Mouse (Mus musculus): ENCODE results near the gene Trim15.

Gene Trim15

DNA sequence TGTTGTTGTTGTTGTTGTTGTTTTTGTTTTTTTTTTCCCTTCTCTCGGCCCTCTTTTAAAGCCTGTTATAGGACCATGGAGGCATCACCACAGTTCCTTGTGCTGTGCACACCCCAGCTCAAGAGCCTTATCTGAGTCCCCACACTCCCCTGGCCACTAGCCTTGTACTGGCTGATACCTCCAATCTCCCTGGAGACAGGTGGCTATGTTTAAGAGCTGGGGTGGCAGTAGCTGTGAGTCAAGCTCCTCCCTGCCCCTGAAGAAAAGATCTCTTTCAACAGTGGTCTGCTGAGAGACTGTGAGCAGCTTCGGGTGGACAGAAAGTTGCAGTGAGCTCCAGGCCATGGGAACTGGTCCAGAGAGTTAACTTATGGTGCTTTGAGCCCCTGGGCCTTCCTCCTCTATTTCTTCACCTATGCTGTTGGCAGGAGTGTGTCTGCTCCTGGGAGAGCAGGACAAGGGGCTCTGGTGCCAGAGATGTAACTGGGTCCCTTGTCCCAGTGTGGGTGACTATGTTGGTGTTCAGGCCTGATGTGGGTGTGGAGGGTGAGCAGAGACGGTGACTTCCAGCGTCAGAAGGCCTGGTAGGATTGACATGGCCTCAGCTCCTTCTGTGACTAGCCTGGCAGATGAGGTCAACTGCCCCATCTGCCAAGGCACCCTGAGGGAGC, 2.4 kb upstream of the Trim15 start, which contains the start of gene Trim10:
TSS of gene Trim10 (plus strand) at position 291 of the 671 bp plus-strand sequence.
- DNase-seq (ENCODE audit: low spot score in 2 of 2) = no peak

DNA sequence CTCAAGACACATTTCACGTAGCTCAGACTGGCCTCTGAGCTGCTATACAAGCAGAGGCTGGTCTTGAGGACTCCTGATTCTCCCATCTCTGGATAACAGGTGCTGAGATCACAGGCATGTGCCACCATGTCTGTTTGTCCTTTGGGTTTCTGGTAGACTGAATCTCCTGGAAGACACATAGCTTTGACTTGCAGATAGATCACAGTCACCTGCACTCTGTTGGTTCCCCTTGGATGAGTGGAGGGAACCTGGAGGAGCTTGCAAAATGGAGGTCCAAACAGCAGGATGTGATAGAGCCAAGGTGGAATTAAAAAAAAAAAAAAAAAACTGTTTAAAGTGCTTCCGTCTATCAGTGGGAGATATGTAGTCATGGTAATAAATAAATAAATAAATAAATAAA, 1.8 kb upstream of the Trim15 start:
- no peak for DNase-seq (ENCODE audit: low spot score in 2 of 2)

DNA sequence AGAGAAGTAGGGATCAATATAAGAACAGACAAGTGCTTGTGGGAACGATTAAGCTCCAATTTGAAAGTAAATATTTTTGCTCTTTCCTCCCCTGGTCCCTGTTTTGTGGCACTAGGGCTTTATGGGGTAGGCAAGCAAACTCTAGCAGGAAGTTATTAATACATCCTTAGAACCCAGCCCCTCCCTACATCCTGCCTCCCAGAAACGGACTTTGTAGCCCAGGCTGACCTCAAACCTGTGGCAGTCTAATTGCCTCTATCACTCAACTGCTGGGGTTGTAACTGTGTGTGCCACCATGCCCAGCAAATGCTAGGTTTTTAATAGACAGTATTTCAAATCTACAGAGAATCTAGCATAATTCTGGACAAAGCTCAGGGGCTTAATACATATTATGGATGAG, 5.3 kb downstream of the Trim15 start:
- DNase-seq (ENCODE audit: low spot score in 2 of 2) = no peak

DNA sequence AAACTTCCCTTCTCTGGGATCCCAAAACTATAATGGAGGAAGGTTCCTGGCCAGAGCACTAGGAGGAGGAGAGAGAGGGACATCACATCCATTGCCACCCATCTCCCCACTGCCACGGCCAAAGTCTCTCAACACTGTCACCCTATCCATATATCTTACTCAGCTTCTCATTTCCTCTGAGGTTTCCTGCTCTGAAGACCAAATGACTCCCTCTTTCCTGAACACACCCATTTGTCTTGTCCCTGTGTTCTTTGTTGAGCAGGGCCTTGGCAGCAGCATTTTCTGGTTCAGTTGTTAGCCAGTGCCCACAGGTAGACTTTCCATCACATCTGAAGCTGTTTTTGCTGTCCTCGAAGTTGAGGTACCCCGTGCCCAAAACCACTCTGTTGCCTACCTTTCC, 8.8 kb downstream of the Trim15 start:
- DNase-seq (ENCODE audit: low spot score in 2 of 2) = no peak

DNA sequence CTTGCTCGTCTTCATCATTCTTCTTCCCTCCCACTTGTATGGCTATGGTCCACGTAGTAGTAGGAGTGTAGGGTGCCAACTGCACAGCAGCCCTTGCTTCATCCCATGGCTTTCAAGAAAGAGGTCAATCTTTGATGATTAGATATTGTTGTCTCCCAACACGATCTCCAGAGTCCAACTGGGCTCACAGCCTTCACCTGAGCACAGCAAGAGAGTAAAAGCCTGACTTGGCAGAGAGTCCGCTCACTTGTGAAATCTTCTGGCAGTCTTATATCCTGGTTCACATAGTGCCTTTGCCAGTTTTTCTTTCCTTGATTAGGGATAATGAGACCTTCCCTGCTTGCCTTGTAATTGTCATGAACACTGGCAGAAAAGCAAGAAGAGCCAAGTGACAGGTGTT, 10.8 kb downstream of the Trim15 start:
- DNase-seq (ENCODE audit: low spot score in 2 of 2) = peak in 1 of 2 experiments; percentile 31

DNA sequence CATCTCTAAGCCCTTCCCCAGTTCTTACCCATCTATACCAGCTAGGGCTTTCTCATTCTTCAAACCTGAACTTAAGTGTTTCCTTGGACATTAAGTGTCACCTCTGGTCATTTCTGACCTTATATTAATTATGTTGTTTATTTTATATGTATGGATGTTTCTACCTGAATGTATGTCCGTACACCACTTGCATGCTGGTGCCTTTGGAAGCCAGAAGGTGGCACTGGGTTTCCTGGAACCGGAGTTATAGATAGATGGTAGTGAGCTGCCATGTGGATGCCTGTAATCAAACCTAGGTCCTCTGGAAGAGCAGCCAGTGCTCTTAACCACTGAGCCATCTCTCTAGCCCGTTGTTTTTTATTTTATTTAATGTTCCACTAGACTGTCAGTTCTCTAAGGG, 11.5 kb downstream of the Trim15 start:
- no peak for DNase-seq (ENCODE audit: low spot score in 2 of 2)

DNA sequence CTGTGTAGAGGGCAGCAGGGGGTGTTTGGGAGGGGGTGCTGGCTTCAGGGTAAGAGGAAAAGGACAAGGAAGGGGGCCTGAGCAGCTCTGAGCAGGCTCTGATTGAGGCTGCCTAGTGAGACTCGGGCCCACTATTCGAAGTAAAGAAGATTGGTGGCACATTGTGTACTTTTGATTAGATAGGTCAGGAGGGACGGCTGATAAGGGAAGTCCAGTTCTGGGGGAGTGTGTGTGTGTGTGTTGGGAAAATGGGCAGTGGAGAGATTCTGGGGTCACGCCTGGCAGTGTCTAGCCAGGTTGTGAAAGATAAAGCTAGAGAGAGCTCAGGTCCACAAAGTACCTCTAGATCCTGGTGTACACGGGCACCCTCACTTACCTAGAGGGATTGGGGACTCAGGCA, 15.4 kb downstream of the Trim15 start:
- DNase-seq (ENCODE audit: low spot score in 2 of 2) = no peak

DNA sequence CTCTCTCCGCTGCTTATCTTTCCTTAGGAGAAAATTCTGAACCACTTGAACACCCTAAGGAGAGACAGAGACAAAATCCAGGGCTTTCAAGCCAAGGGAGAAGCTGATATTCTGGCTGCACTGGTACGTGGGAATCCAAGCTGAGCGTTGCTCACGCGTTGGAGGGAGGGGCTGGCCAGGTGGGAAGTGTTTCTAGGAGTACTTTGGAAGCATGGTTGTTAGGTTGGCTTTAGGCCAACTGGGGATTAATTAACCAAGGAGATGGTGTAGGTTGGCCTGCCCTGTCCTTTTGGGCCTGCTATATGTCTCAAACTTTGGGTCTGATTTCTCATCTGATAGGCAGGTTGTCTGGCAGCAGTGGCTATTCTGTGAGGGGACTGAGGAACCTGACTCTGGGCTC, 15.8 kb downstream of the Trim15 start:
- DNase-seq (ENCODE audit: low spot score in 2 of 2) = no peak

DNA sequence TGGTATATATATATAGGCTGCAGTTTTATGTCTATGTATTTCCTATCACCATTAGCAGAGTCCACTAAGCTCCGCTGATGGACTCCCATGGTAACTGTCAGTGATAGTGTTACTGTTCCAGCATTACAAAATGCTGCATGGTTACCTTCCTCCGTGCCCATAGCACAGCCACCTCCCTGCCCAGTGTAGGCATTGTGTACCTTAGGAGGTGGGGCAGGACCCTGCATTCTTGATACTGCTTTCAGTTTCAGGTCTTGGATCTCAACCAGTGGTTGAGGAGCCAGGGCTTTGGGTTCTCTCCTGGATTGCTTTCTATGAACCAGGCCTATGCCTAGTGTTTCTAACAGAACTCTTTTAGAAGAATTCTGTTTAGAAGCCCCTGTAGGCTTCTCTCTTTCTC, 17.0 kb downstream of the Trim15 start:
- no peak for DNase-seq (ENCODE audit: low spot score in 2 of 2)

DNA sequence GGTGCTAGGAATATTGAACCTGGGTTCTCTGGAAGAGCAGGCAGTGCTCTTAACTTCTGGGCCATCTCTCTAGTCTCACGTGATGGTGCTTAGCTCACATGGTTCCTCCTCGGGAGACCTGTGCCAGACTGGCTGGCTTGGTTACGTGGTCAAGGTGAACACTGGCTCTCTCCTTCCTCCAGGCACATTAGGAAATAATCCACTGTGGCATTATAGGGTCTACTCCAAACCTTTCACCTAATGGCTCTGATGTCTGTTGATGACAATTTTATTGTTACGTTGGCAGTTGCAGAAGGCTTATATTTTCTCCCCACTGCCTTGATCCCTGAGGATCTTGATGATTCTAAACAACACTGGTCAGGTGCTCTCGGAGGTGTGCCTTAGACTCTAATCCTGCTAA, 18.1 kb downstream of the Trim15 start:
- no peak for DNase-seq (ENCODE audit: low spot score in 2 of 2)

- DNase-seq (ENCODE audit: low spot score in 2 of 2) = no peak
Measured at GRCm38 (mm10) chr17:36844725-36845124, 22.3 kb downstream of the Trim15 start.

- no peak for DNase-seq (ENCODE audit: low spot score in 2 of 2)
Measured at GRCm38 (mm10) chr17:36844286-36844719, 22.7 kb downstream of the Trim15 start.

GRCm38 (mm10) chr17:36843696-36844095, 23.3 kb downstream of the Trim15 start:
- DNase-seq (ENCODE audit: low spot score in 2 of 2) = no peak

- DNase-seq (ENCODE audit: low spot score in 2 of 2) = no peak
Measured at GRCm38 (mm10) chr17:36840961-36841445, 26.0 kb downstream of the Trim15 start.

DNA sequence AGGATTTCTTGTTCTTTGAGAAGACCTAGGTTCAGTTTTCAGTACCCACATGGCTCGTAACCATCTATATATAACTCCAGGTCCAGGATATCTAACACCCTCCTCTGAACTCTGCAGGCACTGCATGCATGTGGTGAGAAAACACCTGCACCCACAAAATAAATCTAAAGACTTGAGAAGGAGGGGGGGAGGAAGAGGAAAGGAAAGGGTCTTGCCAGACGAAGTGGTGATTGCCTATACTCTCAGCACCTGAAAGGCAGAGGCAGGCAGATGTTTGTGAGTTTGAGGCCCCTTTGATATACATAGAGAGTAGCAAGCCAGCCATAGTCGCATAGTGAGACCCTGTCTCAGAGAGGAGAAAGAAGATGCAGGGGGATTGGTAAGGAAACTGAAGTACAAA, 27.1 kb downstream of the Trim15 start:
- no peak for DNase-seq (ENCODE audit: low spot score in 2 of 2)

DNA sequence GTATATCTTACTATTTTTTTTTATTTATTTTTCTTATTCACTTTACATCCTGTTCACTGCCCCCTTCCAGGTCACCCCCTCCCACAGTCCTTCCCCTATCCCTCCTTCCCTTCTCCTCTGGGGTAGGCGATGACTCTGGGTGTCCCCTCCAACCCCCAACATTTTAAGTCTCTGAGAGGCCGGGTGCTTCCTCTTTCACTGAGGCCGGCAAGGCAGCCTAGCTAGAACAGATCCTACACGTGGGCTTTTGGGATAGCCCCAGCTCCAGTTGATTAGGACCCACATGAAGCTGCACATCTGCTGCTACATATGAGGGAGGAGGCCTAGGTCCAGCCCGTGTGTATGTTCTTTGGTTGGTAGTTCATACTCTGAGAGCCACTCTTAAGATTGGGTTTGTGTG, 28.0 kb downstream of the Trim15 start:
- DNase-seq (ENCODE audit: low spot score in 2 of 2) = no peak

- peak; percentile 98 to 99 for DNase-seq (ENCODE audit: low spot score in 2 of 2)
Measured at GRCm38 (mm10) chr17:36836874-36837647, 29.9 kb downstream of the Trim15 start, which contains the start of gene Trim26. Trim26 (plus strand) TSS chr17:36837134.

- no peak for DNase-seq (ENCODE audit: low spot score in 2 of 2)
Measured at GRCm38 (mm10) chr17:36836427-36836812, 30.6 kb downstream of the Trim15 start.

DNA sequence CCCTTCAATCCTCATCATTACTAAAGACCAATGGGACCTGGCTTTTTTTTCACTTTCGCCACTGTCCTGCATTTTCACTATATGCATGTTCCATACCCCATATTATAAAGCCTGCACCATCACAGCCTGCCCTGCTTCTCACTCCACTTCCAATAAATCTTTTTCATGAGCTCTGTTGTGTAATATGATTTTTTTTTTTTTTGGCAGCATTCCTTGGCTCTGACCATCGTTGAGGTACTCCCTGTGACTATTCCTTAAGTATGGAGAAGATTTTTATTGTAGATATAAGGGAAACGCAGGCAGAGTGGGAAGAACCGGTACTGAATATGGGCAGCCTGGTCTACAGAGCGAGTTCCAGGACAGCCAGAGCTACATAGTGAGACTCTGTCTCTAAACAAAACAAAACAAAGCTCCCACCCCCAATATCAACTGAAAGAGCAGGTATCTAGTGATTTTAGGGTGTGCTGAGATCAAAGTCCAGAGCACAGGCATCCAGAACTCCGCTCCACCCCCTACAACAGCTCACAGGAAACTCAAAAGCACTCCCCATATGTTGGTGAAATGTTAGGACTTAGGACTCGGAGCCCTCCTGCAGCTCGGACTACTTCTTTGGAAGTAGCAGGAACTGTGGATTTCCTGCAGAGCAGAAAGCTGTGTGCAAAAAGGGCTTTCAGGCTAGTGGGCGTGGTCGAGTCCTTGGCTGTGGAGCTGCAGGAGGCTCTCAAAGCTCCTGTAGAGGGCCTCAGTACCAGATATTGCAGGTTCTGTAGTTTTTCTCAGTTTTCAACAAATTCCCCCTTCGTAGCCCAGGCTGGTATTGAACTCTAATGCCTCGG, 31.2 kb downstream of the Trim15 start:
- peak; percentile 37 to 63 for DNase-seq (ENCODE audit: low spot score in 2 of 2)

DNA sequence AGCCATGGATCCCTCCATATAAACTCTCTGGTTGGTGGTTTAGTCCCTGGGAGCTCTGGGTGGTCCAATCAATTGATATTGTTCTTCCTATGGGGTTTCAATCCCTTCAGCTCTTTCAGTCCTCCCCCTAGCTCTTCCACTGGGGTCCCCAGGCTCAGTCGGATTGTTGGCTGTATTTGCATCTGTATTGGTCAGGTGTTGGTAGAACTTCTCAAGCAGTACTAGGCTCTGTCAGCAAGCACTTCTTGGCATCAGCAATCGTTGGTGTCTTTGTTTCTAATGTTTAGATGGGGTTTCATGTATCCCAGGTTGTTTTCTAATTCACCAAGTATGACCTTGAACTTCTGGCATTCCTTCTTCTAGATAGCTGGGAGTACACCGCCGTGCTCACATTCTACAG, 34.3 kb downstream of the Trim15 start:
- no peak for DNase-seq (ENCODE audit: low spot score in 2 of 2)

DNA sequence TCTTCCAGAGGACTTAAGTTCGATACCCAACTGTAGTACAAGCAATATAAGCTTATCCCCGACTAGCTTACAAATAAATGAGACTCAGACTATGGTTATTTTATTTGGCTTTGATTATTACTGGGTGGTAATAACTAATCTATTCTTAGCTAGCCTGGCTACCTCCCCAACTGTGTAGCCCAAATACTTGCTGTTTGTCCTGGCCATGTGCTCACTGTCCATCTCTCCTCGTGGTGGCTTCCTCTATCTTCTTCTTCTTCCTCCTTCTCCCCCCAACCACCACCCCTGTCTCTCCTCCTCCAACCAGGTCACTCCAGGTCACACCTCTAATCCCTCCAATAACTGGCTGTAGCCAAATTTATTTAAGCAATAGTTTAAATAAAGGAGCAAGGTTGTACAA, 36.5 kb downstream of the Trim15 start:
- DNase-seq (ENCODE audit: low spot score in 2 of 2) = no peak

DNA sequence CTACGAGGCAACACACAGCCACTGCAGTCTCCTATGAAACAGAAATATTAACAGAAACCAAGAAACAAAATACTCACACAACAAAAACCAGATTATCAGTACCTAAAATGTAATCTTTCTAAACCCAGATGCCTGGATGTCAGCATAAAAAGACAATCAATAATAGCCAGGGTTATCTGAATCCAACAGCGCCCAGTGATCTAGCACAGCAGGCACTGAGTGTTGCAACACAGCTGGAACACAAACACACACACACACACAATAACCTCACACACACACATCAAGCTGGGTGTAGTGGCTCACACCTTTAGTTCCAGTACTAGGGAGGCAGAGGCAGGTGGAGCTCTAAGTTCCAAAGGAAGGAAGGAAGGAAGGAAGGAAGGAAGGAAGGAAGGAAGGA, 38.5 kb downstream of the Trim15 start:
- DNase-seq (ENCODE audit: low spot score in 2 of 2) = no peak

Data from urinary bladder, postnatal 36 days (tissue).